Mouse (Mus musculus) spleen, postnatal 4 days (tissue): Measurements from ENCODE around the gene Mlxipl.

Experiments used
- DNase-seq, 2 experiments: peaks; one replicate each; pipeline ENCODE4 v3.0.0; 2022; ENCODE audit warnings: low spot score in 2 of 2

The Mlxipl gene

GRCm38 (mm10) chr5:135185016-135185415 is 95.3 kb downstream of the Mlxipl start:
- DNase-seq = no peak

GRCm38 (mm10) chr5:135185596-135185995 is 95.9 kb downstream of the Mlxipl start:
- peak in 1 of 2 experiments; percentile 45 for DNase-seq

- DNase-seq = no peak
These were observed 96.5 kb downstream of the Mlxipl start for GRCm38 (mm10) chr5:135186231-135186620.

- peak; percentile 98 to 99 for DNase-seq
These were observed 97.1 kb downstream of the Mlxipl start, which contains the start of gene Baz1b for GRCm38 (mm10) chr5:135186621-135187348. Gene Baz1b (plus strand): TSS chr5:135187264.

- peak; percentile 43 to 81 for DNase-seq
These were observed 97.9 kb downstream of the Mlxipl start for GRCm38 (mm10) chr5:135187349-135188213.
